Mouse (Mus musculus) duodenum, adult 2 months (tissue): ENCODE results near the gene Adora2a. TPM values are rescaled to one million over a fixed set of nuclear protein-coding genes. Genes with fewer than 3 reads are reported as not detected.

Experiments used
- polyA plus RNA-seq: library from polyadenylated mRNA; depleted of rRNA; stranded (reverse); fragments of >200 nt; gene quantifications from 2 replicates; pipeline ENCODE4 v1.2.3, GENCODE M21; 2012; ENCODE audit warnings: low replicate concordance; rRNA removed

The Adora2a gene
- 6.0 and 7.1 TPM in 2 replicates for polyA plus RNA-seq

GRCm38 (mm10) chr10:75316872-75316907, at the start of gene Adora2a:
Adora2a (plus strand) TSS chr10:75316877.

Other genes with a start within 250 kb of the Adora2a start
- gene Specc1l, start 104.8 kb upstream of the Adora2a start, polyA plus RNA-seq = 19.6 and 37.9 TPM in 2 replicates
- 2.4 TPM in 2 replicates for gene Upb1, start 84.2 kb downstream of the Adora2a start, polyA plus RNA-seq
- 1.7 and 4.1 TPM in 2 replicates for gene Snrpd3, start 200.7 kb downstream of the Adora2a start, polyA plus RNA-seq
- gene Gucd1, start 201.1 kb downstream of the Adora2a start, polyA plus RNA-seq = 150 and 217 TPM in 2 replicates
- 1.2 and 2.3 TPM in 2 replicates for gene Lrrc75b, start 243.5 kb downstream of the Adora2a start, polyA plus RNA-seq
- gene Ggt1, start 244.7 kb downstream of the Adora2a start, polyA plus RNA-seq = 547 and 933 TPM in 2 replicates